In the genomic region with DNA sequence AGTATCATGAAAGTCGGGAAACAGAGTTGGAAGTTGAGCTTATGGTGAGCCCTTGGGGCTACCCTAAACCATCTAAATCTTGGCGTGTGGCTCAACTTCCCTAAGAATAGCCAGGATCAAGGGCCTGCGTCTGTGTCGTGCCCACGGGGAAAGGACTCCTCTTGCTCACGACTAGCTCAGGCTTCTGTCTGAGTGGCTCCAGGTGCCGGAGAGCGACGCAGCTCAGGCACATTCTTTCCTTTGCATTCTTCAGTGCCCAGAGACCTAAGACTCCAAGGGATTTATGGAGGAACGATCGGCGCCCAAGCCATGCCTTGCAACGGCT, we compare ENCODE assay signal across 8 mouse cellular contexts. TPM values are rescaled to one million over a fixed set of nuclear protein-coding genes. Genes with fewer than 3 reads are reported as not detected.
DNase-seq lines count a peak whose midpoint lies in the region; ATAC-seq and TF ChIP-seq lines count a peak whose summit lies in the region.

No protein-coding gene starts in this region.

- H3K36me3 ChIP-seq in lung, embryonic 14.5 days (ENCODE audit: insufficient read depth) = no peaks in the 10 kb centered on the region
- no peaks in the 10 kb centered on the region for H3K36me3 ChIP-seq in embryonic facial prominence, embryonic 15.5 days
- H3K36me3 ChIP-seq in limb, embryonic 14.5 days (ENCODE audit: control insufficient read depth, insufficient read depth, low read length) = no peaks in the 10 kb centered on the region
- no peaks in the 10 kb centered on the region; the same call in 1 of the 2 replicates for H3K36me3 ChIP-seq in small intestine, adult 2 months (ENCODE audit: control insufficient read depth, insufficient read depth, low read length)

- no peaks in the 10 kb centered on the region; the same call in 1 of the 2 replicates for H3K4me1 ChIP-seq in lung, embryonic 14.5 days (ENCODE audit: insufficient read depth)
- H3K4me1 ChIP-seq in embryonic facial prominence, embryonic 15.5 days = no peaks in the 10 kb centered on the region
- H3K4me1 ChIP-seq in limb, embryonic 14.5 days (ENCODE audit: control insufficient read depth, insufficient read depth, low read length) = peaks cover 4% of the 10 kb centered on the region; the same call in 1 of the 2 replicates
- peaks cover 3% of the 10 kb centered on the region; the same call in 1 of the 2 replicates for H3K4me1 ChIP-seq in small intestine, adult 2 months (ENCODE audit: control insufficient read depth, insufficient read depth, insufficient read length, low read length)

- H3K27me3 ChIP-seq in lung, embryonic 14.5 days (ENCODE audit: insufficient read depth, low read length) = no peaks in the 10 kb centered on the region
- H3K27me3 ChIP-seq in embryonic facial prominence, embryonic 15.5 days = no peaks in the 10 kb centered on the region
- no peaks in the 10 kb centered on the region for H3K27me3 ChIP-seq in limb, embryonic 14.5 days (ENCODE audit: control insufficient read depth, insufficient read depth, low read length)
- H3K27me3 ChIP-seq in small intestine, adult 2 months (ENCODE audit: control insufficient read depth, insufficient read depth, low read length) = no peaks in the 10 kb centered on the region

- no peaks in the 10 kb centered on the region for H3K9me3 ChIP-seq in lung, embryonic 14.5 days (ENCODE audit: low read depth, low read length)
- no peaks in the 10 kb centered on the region for H3K9me3 ChIP-seq in embryonic facial prominence, embryonic 15.5 days (replicated peaks)
- no peaks in the 10 kb centered on the region for H3K9me3 ChIP-seq in limb, embryonic 14.5 days (ENCODE audit: control insufficient read depth, low read length)

- peak overlapping the region; percentile 98 for H3K4me3 ChIP-seq in lung, embryonic 14.5 days (ENCODE audit: low read depth, low read length)
- H3K4me3 ChIP-seq in embryonic facial prominence, embryonic 15.5 days (replicated peaks) = peak overlapping the region; percentile 99
- H3K4me3 ChIP-seq in limb, embryonic 14.5 days (replicated peaks; ENCODE audit: low read length) = peak overlapping the region; percentile 97
- H3K4me3 ChIP-seq in small intestine, adult 2 months (ENCODE audit: low read depth, low read length) = peak overlapping the region; percentile 77

- ATAC-seq in lung, embryonic 14.5 days (ENCODE audit: insufficient read depth) = peak; percentile 67
- peak; percentile 9 for ATAC-seq in embryonic facial prominence, embryonic 15.5 days (ENCODE audit: insufficient number of reproducible peaks, low FRiP score, low TSS enrichment, low read depth)
- ATAC-seq in limb, embryonic 14.5 days (ENCODE audit: low FRiP score, low read depth) = peak; percentile 48

- H3K9ac ChIP-seq in lung, embryonic 14.5 days = peak overlapping the region; percentile 70
- peak overlapping the region; percentile 65 for H3K9ac ChIP-seq in embryonic facial prominence, embryonic 15.5 days
- peak overlapping the region; percentile 56 for H3K9ac ChIP-seq in limb, embryonic 14.5 days (ENCODE audit: low read depth, low read length, severe bottlenecking)

- no peak for DNase-seq in lung, embryonic 14.5 days
- DNase-seq in lung, postnatal 4 days = no peak
- DNase-seq in limb, embryonic 14.5 days (ENCODE audit: low spot score) = peak; percentile 59
- DNase-seq in adrenal gland, adult 18-20 months (ENCODE audit: low spot score in 2 of 2) = no peak
- DNase-seq in spleen, postnatal 4 days (ENCODE audit: low spot score in 2 of 2) = no peak
- no peak for DNase-seq in gastrocnemius, postnatal 36 days

- no peak for TF ChIP-seq POLR2A in limb, embryonic 14.5 days (IDR thresholded peaks at IDR 0.05; ENCODE audit: borderline replicate concordance, extremely low read depth, insufficient read depth, insufficient read length)
- TF ChIP-seq POLR2A in small intestine, adult 2 months (IDR thresholded peaks at IDR 0.05; ENCODE audit: low read depth, low read length) = no peak

- under 1% methylated on average over 13 of the region's 13 CpGs for WGBS in lung, embryonic 14.5 days
- WGBS in embryonic facial prominence, embryonic 15.5 days = under 1% methylated on average over 13 of the region's 13 CpGs
- WGBS in limb, embryonic 14.5 days = under 1% methylated on average over 13 of the region's 13 CpGs
- 1% methylated on average over 13 of the region's 13 CpGs for WGBS in small intestine, adult 2 months

- peak overlapping the region; percentile 100 for H3K27ac ChIP-seq in lung, embryonic 14.5 days (ENCODE audit: low read depth)
- peak overlapping the region; percentile 100 for H3K27ac ChIP-seq in embryonic facial prominence, embryonic 15.5 days (replicated peaks)
- peak overlapping the region; percentile 100 for H3K27ac ChIP-seq in limb, embryonic 14.5 days (replicated peaks; ENCODE audit: low read depth, low read length)
- peak overlapping the region; percentile 96 for H3K27ac ChIP-seq in small intestine, adult 2 months (ENCODE audit: insufficient read depth, low read depth, low read length)

- peak overlapping the region; percentile 69 for H3K4me2 ChIP-seq in lung, embryonic 14.5 days
- H3K4me2 ChIP-seq in embryonic facial prominence, embryonic 15.5 days (replicated peaks) = peak overlapping the region; percentile 58
- peak overlapping the region; percentile 52 for H3K4me2 ChIP-seq in limb, embryonic 14.5 days (replicated peaks; ENCODE audit: low read depth, low read length, severe bottlenecking)

- TF ChIP-seq CTCF in lung, embryonic 14.5 days (IDR thresholded peaks at IDR 0.05; ENCODE audit: low read depth) = no peak
- no peak for TF ChIP-seq CTCF in small intestine, adult 2 months (IDR thresholded peaks at IDR 0.05; ENCODE audit: extremely low read depth, insufficient read length, insufficient replicate concordance, low read depth, low read length)

- intact Hi-C loops in gastrocnemius, postnatal 36 days (cut with DNase I) = loop anchor here (2.0 to 10.0 kb wide), 6 partner anchors 52 to 1858 kb away; partner anchors contain the start of gene Prkd1

RNA-seq across cellular contexts. Expression of gene Arhgap5, which starts 0.7 kb away (rescaled TPM):
- 53.3 and 56.6 TPM in 2 replicates for polyA plus RNA-seq in lung, embryonic 14.5 days (2014; fragmentation: Nextera tagmentation; extraction: Ambion mirVana)
- polyA plus RNA-seq in embryonic facial prominence, embryonic 15.5 days (2015; fragmentation: Nextera tagmentation; extraction: Ambion mirVana) = 41.6 and 46.8 TPM in 2 replicates
- polyA plus RNA-seq in limb, embryonic 14.5 days (2012; rRNA removed) = 23.7 and 27.1 TPM in 2 replicates
- 56.8 and 58.4 TPM in 2 replicates for polyA plus RNA-seq in limb, embryonic 14.5 days (2014; fragmentation: Nextera tagmentation; extraction: Ambion mirVana)
- 0.23 and 1.2 TPM in 2 replicates for polyA plus RNA-seq in small intestine, adult 2 months (2012; rRNA removed)
- total RNA-seq in adrenal gland, adult 18-20 months (2021) = 10 to 100 TPM; 74.0 to 96.2 TPM
- total RNA-seq in gastrocnemius, postnatal 36 days (2021) = 10 to 100 TPM; 30.7 to 35.3 TPM

Comparison
In these comparisons a context has a peak if more than half of its experiments do, and no peak if none do; other contexts are left out.
1. ATAC-seq: peak in every context shown above with its lines; median percentile 67 in lung, embryonic 14.5 days; 48 in limb, embryonic 14.5 days; 9 in embryonic facial prominence, embryonic 15.5 days.
2. RNA of gene Arhgap5, which starts 0.7 kb away (polyA plus RNA-seq): 23.7 to 58.4 TPM in limb, embryonic 14.5 days, 53.3 to 56.6 TPM in lung, embryonic 14.5 days and 41.6 to 46.8 TPM in embryonic facial prominence, embryonic 15.5 days; 0.23 to 1.2 TPM in small intestine, adult 2 months; every median in the first group is over 10 times any median in the second.
3. Peak in every context shown above with its lines, with median percentiles within 50 percentile points of each other: H3K27ac ChIP-seq, H3K4me2 ChIP-seq, H3K4me3 ChIP-seq and H3K9ac ChIP-seq.